Mouse (Mus musculus): ENCODE results near the gene Scube3. TPM values are rescaled to one million over a fixed set of nuclear protein-coding genes. Genes with fewer than 3 reads are reported as not detected.
A peak's percentile ranks its signal among the peaks of the same experiment; 100 is the strongest.

The Scube3 gene
- polyA plus RNA-seq, 1 experiment from 2014 or later: 6.3 TPM

DNA sequence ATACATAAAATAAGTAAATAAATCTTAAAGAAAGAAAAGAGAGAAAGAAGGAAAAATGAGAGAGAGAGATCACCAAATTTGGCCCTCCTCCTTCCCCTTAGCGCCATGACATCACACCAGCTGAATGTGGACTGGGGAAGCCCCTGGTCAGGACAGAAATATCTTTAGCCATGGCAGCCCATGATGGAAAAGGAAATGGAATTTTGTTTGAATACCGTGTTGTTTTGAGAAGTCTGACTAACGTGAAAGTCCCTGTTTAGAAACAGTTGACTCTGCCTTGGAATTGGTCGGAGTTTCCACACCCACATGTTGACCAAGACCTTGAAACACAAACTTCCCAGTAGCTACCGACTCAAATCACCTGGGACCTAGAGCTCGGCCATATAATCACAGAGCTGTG, 37.5 kb upstream of the Scube3 start:
- Histone ChIP-seq H3K27ac (ENCODE audit: low read depth, low read length) (no peak overlapping the region), H3K9me3 (ENCODE audit: control insufficient read depth, low read length) (no peaks in the 10 kb centered on the region), H3K36me3 (ENCODE audit: control insufficient read depth, insufficient read depth, low read length) (no peaks in the 10 kb centered on the region), H3K4me1 (ENCODE audit: control insufficient read depth, insufficient read depth, low read length) (0 out of 2 replicates have a peak, but pooled peaks cover 9% of the 10 kb centered on the region), H3K4me3 (ENCODE audit: low read depth, low read length) (no peak overlapping the region), H3K9ac (replicated peaks; ENCODE audit: low read depth, low read length) (no peak overlapping the region), H3K27me3 (ENCODE audit: control insufficient read depth, insufficient read depth, low read length) (no peaks in the 10 kb centered on the region), H3K4me2 (ENCODE audit: low read depth, low read length) (no peak overlapping the region)
- WGBS: 89% methylated on average over 6 of the region's 6 CpGs
- no peak for ATAC-seq (ENCODE audit: low read depth)

DNA sequence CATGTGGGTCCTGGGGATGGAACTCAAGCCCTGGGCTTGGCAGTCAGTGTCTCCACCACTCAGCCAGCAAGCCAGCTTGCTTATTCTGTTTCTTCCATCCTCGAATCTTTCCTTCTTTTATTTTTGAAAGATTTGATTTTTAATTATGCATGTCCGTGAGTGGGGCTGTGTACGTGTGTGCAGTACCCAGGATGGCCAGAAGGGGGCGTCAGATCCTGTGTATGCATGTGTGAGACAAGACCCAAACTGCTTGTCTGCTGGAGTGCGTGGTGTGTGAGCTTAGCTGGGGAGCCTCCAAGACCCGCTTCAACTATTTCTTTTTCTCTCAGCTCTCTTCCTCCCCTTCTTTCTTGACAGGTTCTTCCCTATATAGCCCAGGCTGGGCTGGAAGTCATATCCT, 35.6 kb upstream of the Scube3 start:
- Histone ChIP-seq H3K27me3 (ENCODE audit: control insufficient read depth, insufficient read depth, low read length) (no peaks in the 10 kb centered on the region), H3K9ac (replicated peaks; ENCODE audit: low read depth, low read length) (no peak overlapping the region), H3K36me3 (ENCODE audit: control insufficient read depth, insufficient read depth, low read length) (no peaks in the 10 kb centered on the region), H3K4me1 (ENCODE audit: control insufficient read depth, insufficient read depth, low read length) (0 out of 2 replicates have a peak, but pooled peaks cover 9% of the 10 kb centered on the region), H3K27ac (ENCODE audit: low read depth, low read length) (no peak overlapping the region), H3K4me2 (ENCODE audit: low read depth, low read length) (no peak overlapping the region), H3K4me3 (ENCODE audit: low read depth, low read length) (no peak overlapping the region), H3K9me3 (ENCODE audit: control insufficient read depth, low read length) (no peaks in the 10 kb centered on the region)
- no peak for ATAC-seq (ENCODE audit: low read depth)
- WGBS: 80% methylated on average over 6 of the region's 6 CpGs

DNA sequence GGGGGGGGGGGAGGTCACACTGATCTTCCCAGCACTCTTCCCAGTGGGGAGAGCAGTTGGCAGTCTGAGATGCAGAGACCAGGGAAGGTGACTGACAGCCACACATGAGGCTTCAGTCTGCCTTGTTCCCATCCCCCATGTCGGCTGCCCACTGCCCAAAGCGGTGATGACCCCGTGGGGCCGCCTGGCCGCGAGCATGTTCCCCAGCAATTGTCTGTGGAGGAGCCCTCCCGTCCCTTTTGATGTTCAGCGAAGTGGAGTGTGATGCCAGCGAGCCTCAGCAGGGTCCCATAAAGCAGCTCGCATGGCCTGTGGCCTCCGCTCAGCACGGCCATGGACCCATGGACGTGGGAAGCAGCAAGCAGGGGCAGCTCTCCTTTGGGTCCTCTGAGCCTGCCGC, 34.7 kb upstream of the Scube3 start:
- Histone ChIP-seq H3K27ac (ENCODE audit: low read depth, low read length) (no peak overlapping the region), H3K9me3 (ENCODE audit: control insufficient read depth, low read length) (no peaks in the 10 kb centered on the region), H3K9ac (replicated peaks; ENCODE audit: low read depth, low read length) (no peak overlapping the region), H3K36me3 (ENCODE audit: control insufficient read depth, insufficient read depth, low read length) (no peaks in the 10 kb centered on the region), H3K27me3 (ENCODE audit: control insufficient read depth, insufficient read depth, low read length) (no peaks in the 10 kb centered on the region), H3K4me3 (ENCODE audit: low read depth, low read length) (no peak overlapping the region), H3K4me2 (ENCODE audit: low read depth, low read length) (no peak overlapping the region), H3K4me1 (ENCODE audit: control insufficient read depth, insufficient read depth, low read length) (0 out of 2 replicates have a peak, but pooled peaks cover 5% of the 10 kb centered on the region)
- 2% methylated on average over 14 of the region's 14 CpGs for WGBS
- no peak for ATAC-seq (ENCODE audit: low read depth)

DNA sequence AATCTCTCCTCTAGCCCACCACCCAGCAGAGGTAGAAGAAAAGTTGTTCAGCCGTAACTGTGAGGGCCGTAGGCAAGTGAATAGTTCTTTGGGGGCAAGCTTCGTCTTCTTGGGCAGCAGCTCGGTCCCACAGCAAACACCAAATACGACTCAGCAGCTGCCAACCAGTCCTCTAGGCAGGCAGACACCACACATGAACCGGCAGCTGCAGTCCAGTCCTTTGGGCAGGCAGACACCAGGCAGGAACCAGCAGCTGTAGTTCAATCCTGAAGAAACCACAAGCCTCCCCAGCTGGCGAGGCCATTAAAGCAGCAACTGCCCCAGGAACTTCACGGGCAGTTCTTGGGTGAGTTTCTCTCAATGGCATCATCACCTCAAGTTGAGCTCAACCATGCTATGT, 29.7 kb upstream of the Scube3 start:
- Histone ChIP-seq H3K27me3 (ENCODE audit: control insufficient read depth, insufficient read depth, low read length) (no peaks in the 10 kb centered on the region), H3K4me1 (ENCODE audit: control insufficient read depth, insufficient read depth, low read length) (0 out of 2 replicates have a peak, but pooled peaks cover 2% of the 10 kb centered on the region), H3K4me3 (ENCODE audit: low read depth, low read length) (no peak overlapping the region), H3K27ac (ENCODE audit: low read depth, low read length) (no peak overlapping the region), H3K9me3 (ENCODE audit: control insufficient read depth, low read length) (no peaks in the 10 kb centered on the region), H3K9ac (replicated peaks; ENCODE audit: low read depth, low read length) (no peak overlapping the region), H3K36me3 (ENCODE audit: control insufficient read depth, insufficient read depth, low read length) (no peaks in the 10 kb centered on the region), H3K4me2 (ENCODE audit: low read depth, low read length) (no peak overlapping the region)
- WGBS: 92% methylated on average over 8 of the region's 8 CpGs
- ATAC-seq (ENCODE audit: low read depth): no peak

DNA sequence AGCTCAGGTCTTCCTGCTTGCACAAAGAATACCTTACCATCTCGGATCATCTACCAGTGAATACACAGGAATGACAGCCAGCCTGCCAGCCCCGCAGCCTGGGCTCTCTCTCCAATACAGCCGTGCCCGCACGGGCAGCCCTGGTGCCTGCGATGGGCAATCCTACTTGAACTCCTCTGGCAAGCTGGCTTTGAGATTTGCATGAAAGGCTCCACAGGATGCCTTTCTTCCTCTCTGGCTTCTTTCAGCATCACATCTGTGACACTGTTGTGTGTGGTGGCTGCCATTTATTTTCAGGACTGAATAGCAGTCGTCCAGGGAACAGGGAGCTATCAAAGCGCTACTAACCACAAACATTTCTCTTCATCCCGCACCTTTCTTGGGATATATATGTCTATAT, 25.6 kb upstream of the Scube3 start:
- no peaks in the 10 kb centered on the region for H3K36me3 ChIP-seq (ENCODE audit: control insufficient read depth, insufficient read depth, low read length)
- H3K9me3 ChIP-seq (ENCODE audit: control insufficient read depth, low read length): no peaks in the 10 kb centered on the region
- ATAC-seq (ENCODE audit: low read depth): peak; percentile 28; the same call in 1 of the 2 replicates
- no peak overlapping the region for H3K9ac ChIP-seq (replicated peaks; ENCODE audit: low read depth, low read length)
- no peaks in the 10 kb centered on the region for H3K27me3 ChIP-seq (ENCODE audit: control insufficient read depth, insufficient read depth, low read length)
- H3K4me2 ChIP-seq (ENCODE audit: low read depth, low read length): no peak overlapping the region
- H3K4me1 ChIP-seq (ENCODE audit: control insufficient read depth, insufficient read depth, low read length): no peaks in the 10 kb centered on the region
- no peak overlapping the region for H3K27ac ChIP-seq (ENCODE audit: low read depth, low read length)
- H3K4me3 ChIP-seq (ENCODE audit: low read depth, low read length): no peak overlapping the region
- 39% methylated on average over 9 of the region's 9 CpGs for WGBS

DNA sequence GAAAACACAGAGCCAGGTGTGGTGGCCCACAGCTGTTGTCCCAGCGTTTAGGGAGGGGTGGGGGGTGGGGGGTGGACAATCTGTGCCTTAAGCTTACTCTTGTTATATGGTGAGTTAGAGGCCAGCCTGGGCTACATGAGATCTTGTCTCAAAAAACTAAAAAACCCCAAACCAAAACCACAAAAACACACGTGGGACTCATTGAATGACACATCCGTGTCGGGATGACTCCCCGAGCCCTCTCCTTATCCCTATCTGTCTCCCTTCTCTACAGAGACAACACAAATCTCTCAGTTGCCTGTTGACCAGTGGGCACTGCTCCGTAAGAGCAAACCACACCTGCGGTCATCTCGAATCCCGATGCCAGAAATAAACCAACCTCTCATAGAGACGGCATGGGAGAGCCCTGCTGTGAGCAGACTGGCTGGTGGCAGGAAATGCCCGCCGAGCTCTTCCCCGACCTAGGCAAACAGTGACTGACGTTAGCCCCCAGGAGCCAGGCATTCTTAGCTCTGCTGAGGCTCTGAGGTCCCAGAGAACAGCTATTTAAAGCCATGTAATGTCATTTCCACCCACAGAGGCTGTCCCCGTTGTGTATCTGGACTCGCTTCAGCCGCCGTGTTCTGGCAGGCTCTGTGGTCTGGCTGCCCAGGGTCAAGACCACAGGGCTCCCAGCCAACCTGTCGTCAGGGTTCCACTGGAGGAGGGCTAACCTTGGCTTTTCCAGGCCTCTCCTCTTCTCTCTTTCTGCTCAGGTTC, 24.3 kb upstream of the Scube3 start:
- WGBS: 51% methylated on average over 19 of the region's 19 CpGs
- Histone ChIP-seq H3K9me3 (ENCODE audit: control insufficient read depth, low read length) (no peaks in the 10 kb centered on the region), H3K4me1 (ENCODE audit: control insufficient read depth, insufficient read depth, low read length) (no peaks in the 10 kb centered on the region), H3K4me2 (ENCODE audit: low read depth, low read length) (no peak overlapping the region), H3K4me3 (ENCODE audit: low read depth, low read length) (no peak overlapping the region), H3K27ac (ENCODE audit: low read depth, low read length) (no peak overlapping the region), H3K27me3 (ENCODE audit: control insufficient read depth, insufficient read depth, low read length) (no peaks in the 10 kb centered on the region), H3K36me3 (ENCODE audit: control insufficient read depth, insufficient read depth, low read length) (no peaks in the 10 kb centered on the region), H3K9ac (replicated peaks; ENCODE audit: low read depth, low read length) (no peak overlapping the region)
- no peak for ATAC-seq (ENCODE audit: low read depth)

DNA sequence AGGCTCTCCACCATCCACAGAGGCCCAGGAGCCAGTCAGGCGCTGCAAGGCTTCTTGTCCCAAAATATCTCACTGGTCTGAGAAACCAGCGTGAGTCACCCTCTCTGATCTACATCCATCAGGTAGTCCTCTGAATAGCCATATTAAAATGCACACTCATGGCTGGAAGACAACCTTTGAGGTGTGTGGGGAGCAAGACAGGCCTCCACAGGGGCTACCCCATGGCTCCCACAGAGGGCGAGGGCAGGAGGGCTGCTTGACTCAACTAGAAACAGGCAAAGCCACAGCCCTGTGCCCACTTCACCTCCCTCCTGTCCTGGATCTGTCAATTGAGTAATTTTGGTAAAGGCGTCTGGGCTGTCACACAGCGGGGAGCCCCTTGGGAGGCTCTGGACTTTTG, 21.5 kb upstream of the Scube3 start:
- Histone ChIP-seq H3K4me3 (ENCODE audit: low read depth, low read length) (no peak overlapping the region), H3K27me3 (ENCODE audit: control insufficient read depth, insufficient read depth, low read length) (no peaks in the 10 kb centered on the region), H3K4me1 (ENCODE audit: control insufficient read depth, insufficient read depth, low read length) (peaks cover 7% of the 10 kb centered on the region; the same call in 1 of the 2 replicates), H3K27ac (ENCODE audit: low read depth, low read length) (no peak overlapping the region), H3K9ac (replicated peaks; ENCODE audit: low read depth, low read length) (no peak overlapping the region), H3K4me2 (ENCODE audit: low read depth, low read length) (no peak overlapping the region), H3K9me3 (ENCODE audit: control insufficient read depth, low read length) (no peaks in the 10 kb centered on the region), H3K36me3 (ENCODE audit: control insufficient read depth, insufficient read depth, low read length) (no peaks in the 10 kb centered on the region)
- no peak for ATAC-seq (ENCODE audit: low read depth)
- WGBS: 83% methylated on average over 5 of the region's 5 CpGs

DNA sequence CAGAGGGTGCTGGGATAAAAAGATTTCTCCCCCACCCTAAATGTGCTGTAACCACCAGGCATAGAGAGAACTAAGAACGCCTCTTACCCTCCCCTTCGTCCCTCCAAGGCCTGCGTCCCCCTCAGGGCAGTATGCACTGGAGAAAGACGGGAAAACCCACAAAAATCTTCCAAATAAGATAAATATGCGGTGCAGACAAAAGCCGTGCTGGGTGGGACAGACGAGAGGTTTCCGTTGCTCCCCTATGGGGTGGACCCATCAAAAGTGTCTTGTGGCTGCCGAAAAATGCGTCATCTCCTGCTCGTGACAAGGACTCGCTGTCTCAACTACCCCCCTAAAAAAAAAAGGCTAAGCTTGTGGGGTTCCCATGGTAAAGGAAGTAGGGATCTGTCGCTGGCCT, 19.0 kb upstream of the Scube3 start:
- peaks cover 7% of the 10 kb centered on the region; the same call in 1 of the 2 replicates for H3K4me1 ChIP-seq (ENCODE audit: control insufficient read depth, insufficient read depth, low read length)
- ATAC-seq (ENCODE audit: low read depth): no peak
- 39% methylated on average over 13 of the region's 13 CpGs for WGBS
- no peak overlapping the region for H3K9ac ChIP-seq (replicated peaks; ENCODE audit: low read depth, low read length)
- H3K9me3 ChIP-seq (ENCODE audit: control insufficient read depth, low read length): no peaks in the 10 kb centered on the region
- no peak overlapping the region for H3K4me3 ChIP-seq (ENCODE audit: low read depth, low read length)
- H3K27me3 ChIP-seq (ENCODE audit: control insufficient read depth, insufficient read depth, low read length): no peaks in the 10 kb centered on the region
- no peak overlapping the region for H3K27ac ChIP-seq (ENCODE audit: low read depth, low read length)
- H3K36me3 ChIP-seq (ENCODE audit: control insufficient read depth, insufficient read depth, low read length): no peaks in the 10 kb centered on the region
- H3K4me2 ChIP-seq (ENCODE audit: low read depth, low read length): no peak overlapping the region

DNA sequence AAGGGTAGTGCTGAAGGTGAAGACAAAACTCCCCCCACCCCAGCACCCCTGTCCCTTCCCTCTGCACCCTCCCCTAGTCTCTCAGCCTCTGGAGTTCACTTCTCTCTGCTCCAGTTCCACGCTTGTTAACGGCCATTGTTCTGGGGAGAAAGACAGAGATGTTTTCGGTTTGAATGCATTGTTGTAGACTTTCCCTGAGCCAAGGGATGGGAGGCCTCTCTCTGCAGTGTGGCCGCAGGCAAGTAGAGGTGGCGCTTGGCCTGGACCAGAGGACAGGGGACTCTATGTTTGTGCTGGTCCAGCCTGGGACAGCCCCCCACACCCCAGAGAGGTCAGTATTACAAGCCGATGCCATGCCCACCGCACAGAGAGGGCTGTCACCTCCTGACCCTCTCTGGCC, 18.3 kb upstream of the Scube3 start:
- no peak for ATAC-seq (ENCODE audit: low read depth)
- Histone ChIP-seq H3K4me3 (ENCODE audit: low read depth, low read length) (no peak overlapping the region), H3K9me3 (ENCODE audit: control insufficient read depth, low read length) (no peaks in the 10 kb centered on the region), H3K27me3 (ENCODE audit: control insufficient read depth, insufficient read depth, low read length) (no peaks in the 10 kb centered on the region), H3K4me1 (ENCODE audit: control insufficient read depth, insufficient read depth, low read length) (peaks cover 7% of the 10 kb centered on the region; the same call in 1 of the 2 replicates), H3K36me3 (ENCODE audit: control insufficient read depth, insufficient read depth, low read length) (no peaks in the 10 kb centered on the region), H3K27ac (ENCODE audit: low read depth, low read length) (no peak overlapping the region), H3K9ac (replicated peaks; ENCODE audit: low read depth, low read length) (no peak overlapping the region), H3K4me2 (ENCODE audit: low read depth, low read length) (no peak overlapping the region)
- 13% methylated on average over 7 of the region's 7 CpGs for WGBS

Data from neural tube, embryonic 14.5 days (tissue).